Mouse (Mus musculus): ENCODE data around the gene Sh2d1b2. TPM values are rescaled to one million over a fixed set of nuclear protein-coding genes. Genes with fewer than 3 reads are reported as not detected.

Gene Sh2d1b2
- total and polyA plus RNA-seq, 2 experiments from 2014 or later = not detected

DNA sequence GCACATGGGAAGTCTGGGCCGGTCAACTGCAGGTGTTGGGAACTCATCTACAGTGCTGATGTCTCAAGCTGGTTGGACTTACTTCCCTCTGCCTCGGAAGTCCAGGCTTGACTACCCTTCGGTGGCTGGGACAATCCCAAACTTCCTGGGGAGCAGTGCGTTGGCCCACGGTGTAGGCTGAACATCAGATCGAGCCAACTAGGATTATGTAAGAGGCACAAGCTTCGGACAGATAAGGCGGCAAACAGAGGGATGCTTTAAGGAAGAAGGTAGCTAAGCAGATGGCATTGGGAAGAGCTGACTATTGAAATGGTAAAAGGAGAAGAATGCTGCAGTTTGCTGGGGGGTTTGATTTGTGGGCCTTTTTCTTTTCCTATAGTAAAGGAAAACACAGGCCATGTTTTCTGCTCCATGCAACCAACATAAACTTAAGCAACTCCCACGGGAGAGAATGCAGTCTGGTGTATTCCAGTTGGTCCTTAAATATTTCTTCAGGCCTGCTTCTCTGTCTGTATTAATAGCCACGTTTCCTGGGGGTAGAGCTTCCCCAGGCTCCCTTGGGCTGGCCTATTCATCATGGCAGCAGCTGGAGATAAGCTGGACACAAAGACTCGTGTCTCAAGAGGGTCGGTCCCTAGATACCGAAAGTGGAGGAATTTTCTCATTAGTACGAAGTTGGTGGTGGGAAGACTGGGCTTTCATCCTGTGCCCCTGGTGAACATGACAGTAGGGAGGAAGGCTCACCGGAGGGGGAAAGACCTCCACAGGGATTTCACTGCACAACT, 62.4 kb downstream of the Sh2d1b2 start:
- DNase-seq (ENCODE audit: low spot score) = no peak
- no peak for TF ChIP-seq CTCF (IDR thresholded peaks at IDR 0.05; ENCODE audit: low read depth)
- WGBS = 56% methylated on average over 15 of the region's 15 CpGs
- Histone ChIP-seq H3K9me3 (ENCODE audit: low read length) (no peaks in the 10 kb centered on the region), H3K36me3 (ENCODE audit: insufficient read depth, low read length) (no peaks in the 10 kb centered on the region), H3K4me3 (ENCODE audit: low read length) (no peak overlapping the region), H3K4me1 (ENCODE audit: insufficient read depth, low read length) (no peaks in the 10 kb centered on the region), H3K27me3 (ENCODE audit: insufficient read depth, low read length) (no peaks in the 10 kb centered on the region), H3K27ac (no peak overlapping the region), H3K9ac (replicated peaks; ENCODE audit: low read length) (no peak overlapping the region), H3K4me2 (ENCODE audit: low read depth, low read length) (no peak overlapping the region)
- ATAC-seq = no peak

DNA sequence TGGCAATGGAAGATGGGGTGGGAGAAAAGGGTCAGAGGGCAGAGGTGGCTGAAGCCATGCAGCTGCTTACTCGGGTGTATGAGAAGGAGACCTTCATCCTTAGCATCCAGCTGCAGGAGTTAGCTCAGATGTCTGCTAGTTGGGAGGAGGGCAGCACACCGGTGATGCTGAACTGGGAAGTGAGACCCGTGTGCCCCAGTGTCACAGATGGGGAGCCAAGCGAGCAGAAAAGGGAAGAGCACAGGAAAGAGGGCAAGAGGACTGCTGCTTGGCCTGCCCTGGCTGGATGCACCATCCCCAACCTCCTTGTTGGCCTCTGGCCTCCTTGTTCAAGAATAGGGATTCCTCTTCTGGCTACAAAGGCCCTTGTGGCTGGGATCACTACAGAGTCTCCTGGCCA, 66.9 kb downstream of the Sh2d1b2 start:
- Histone ChIP-seq H3K4me1 (ENCODE audit: insufficient read depth, low read length) (no peaks in the 10 kb centered on the region), H3K27me3 (ENCODE audit: insufficient read depth, low read length) (no peaks in the 10 kb centered on the region), H3K4me2 (ENCODE audit: low read depth, low read length) (no peak overlapping the region), H3K36me3 (ENCODE audit: insufficient read depth, low read length) (no peaks in the 10 kb centered on the region), H3K9me3 (ENCODE audit: low read length) (no peaks in the 10 kb centered on the region), H3K4me3 (ENCODE audit: low read length) (no peak overlapping the region), H3K27ac (no peak overlapping the region), H3K9ac (replicated peaks; ENCODE audit: low read length) (no peak overlapping the region)
- no peak for TF ChIP-seq CTCF (IDR thresholded peaks at IDR 0.05; ENCODE audit: low read depth)
- DNase-seq (ENCODE audit: low spot score) (no peak), ATAC-seq (no peak)
- 82% methylated on average over 4 of the region's 4 CpGs for WGBS

DNA sequence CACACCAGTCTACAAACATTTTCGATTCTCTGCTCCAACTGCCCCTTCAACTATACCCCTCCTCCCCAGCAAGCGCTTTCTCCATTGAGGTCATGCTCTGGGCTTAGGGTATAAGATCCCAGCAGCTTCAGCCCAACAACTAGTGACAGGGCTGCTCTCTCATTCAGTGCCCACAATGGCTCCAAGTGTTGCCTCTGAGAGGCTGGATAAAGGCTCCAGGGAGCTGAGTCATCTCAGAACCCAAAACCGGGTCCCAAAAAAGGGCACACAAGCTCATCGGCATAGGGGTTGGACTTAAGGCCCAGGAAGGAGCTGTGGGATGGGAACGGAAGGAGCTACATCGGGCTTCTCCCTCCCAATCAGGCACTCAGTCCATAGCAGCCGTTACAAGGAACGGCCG, 69.1 kb downstream of the Sh2d1b2 start:
- WGBS = 92% methylated on average over 9 of the region's 9 CpGs
- no peaks in the 10 kb centered on the region for H3K4me1 ChIP-seq (ENCODE audit: insufficient read depth, low read length)
- no peak overlapping the region for H3K27ac ChIP-seq
- DNase-seq (ENCODE audit: low spot score) (no peak), ATAC-seq (no peak)
- no peaks in the 10 kb centered on the region for H3K36me3 ChIP-seq (ENCODE audit: insufficient read depth, low read length)
- H3K4me3 ChIP-seq (ENCODE audit: low read length) = no peak overlapping the region
- no peak for TF ChIP-seq CTCF (IDR thresholded peaks at IDR 0.05; ENCODE audit: low read depth)
- no peaks in the 10 kb centered on the region for H3K27me3 ChIP-seq (ENCODE audit: insufficient read depth, low read length)
- H3K4me2 ChIP-seq (ENCODE audit: low read depth, low read length) = no peak overlapping the region
- H3K9me3 ChIP-seq (ENCODE audit: low read length) = no peaks in the 10 kb centered on the region
- no peak overlapping the region for H3K9ac ChIP-seq (replicated peaks; ENCODE audit: low read length)

DNA sequence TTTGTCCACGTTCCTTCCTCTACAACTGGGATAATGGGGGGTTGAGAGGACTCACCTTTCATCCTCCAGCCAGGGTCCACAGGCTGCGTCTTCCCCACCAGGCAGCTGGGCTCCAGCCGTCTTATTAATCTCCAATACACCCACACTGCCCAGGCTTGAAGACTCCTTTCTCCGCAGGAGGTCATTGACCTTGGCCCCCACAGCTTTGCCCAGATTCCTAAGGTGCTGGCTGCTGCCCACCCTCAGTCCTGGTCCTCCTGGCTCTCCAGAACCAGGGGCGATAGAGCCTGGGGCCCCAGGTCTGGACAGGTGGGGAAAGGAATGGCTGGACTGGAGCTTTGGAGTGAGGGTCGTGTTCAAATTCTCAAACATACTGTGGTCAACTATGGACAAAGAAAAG, 69.9 kb downstream of the Sh2d1b2 start:
- Histone ChIP-seq H3K4me2 (ENCODE audit: low read depth, low read length) (no peak overlapping the region), H3K27me3 (ENCODE audit: insufficient read depth, low read length) (no peaks in the 10 kb centered on the region), H3K4me1 (ENCODE audit: insufficient read depth, low read length) (no peaks in the 10 kb centered on the region), H3K9ac (replicated peaks; ENCODE audit: low read length) (no peak overlapping the region), H3K4me3 (ENCODE audit: low read length) (no peak overlapping the region), H3K36me3 (ENCODE audit: insufficient read depth, low read length) (no peaks in the 10 kb centered on the region), H3K27ac (no peak overlapping the region), H3K9me3 (ENCODE audit: low read length) (no peaks in the 10 kb centered on the region)
- TF ChIP-seq CTCF (IDR thresholded peaks at IDR 0.05; ENCODE audit: low read depth) = no peak
- ATAC-seq (no peak), DNase-seq (ENCODE audit: low spot score) (no peak)
- 77% methylated on average over 6 of the region's 6 CpGs for WGBS

DNA sequence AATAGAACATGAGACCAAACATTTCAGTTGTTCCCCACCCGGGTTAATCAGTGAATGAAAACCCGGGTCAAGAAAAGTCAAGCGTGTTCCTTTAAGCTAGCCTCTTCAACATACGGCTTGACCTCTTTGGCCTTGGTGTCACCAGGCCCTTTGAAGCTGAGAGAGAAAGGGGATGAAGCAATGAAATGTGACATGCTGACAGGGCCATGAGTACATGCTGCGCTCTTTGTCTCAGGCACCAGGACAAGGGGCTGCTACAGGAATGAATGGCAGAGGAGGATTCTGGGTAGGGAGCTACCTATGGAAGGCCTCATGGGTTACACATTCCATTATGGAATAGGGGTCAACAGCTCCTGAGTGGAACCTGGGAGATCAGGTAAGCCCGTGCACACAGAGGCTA, 70.6 kb downstream of the Sh2d1b2 start:
- H3K36me3 ChIP-seq (ENCODE audit: insufficient read depth, low read length) = no peaks in the 10 kb centered on the region
- H3K4me3 ChIP-seq (ENCODE audit: low read length) = no peak overlapping the region
- no peaks in the 10 kb centered on the region for H3K9me3 ChIP-seq (ENCODE audit: low read length)
- WGBS = 48% methylated on average over 6 of the region's 6 CpGs
- DNase-seq (ENCODE audit: low spot score) (no peak), ATAC-seq (no peak)
- no peaks in the 10 kb centered on the region for H3K4me1 ChIP-seq (ENCODE audit: insufficient read depth, low read length)
- H3K4me2 ChIP-seq (ENCODE audit: low read depth, low read length) = no peak overlapping the region
- H3K27me3 ChIP-seq (ENCODE audit: insufficient read depth, low read length) = no peaks in the 10 kb centered on the region
- no peak overlapping the region for H3K9ac ChIP-seq (replicated peaks; ENCODE audit: low read length)
- H3K27ac ChIP-seq = no peak overlapping the region
- TF ChIP-seq CTCF (IDR thresholded peaks at IDR 0.05; ENCODE audit: low read depth) = no peak

Other genes starting within 250 kb of the Sh2d1b2 start
- gene Ddr2, start 122.0 kb upstream of the Sh2d1b2 start, total RNA-seq (2014; rRNA removed) = 5.4 and 8.5 TPM in 2 replicates
- 9.6 and 9.9 TPM in 2 replicates for gene Ddr2, start 122.0 kb upstream of the Sh2d1b2 start, polyA plus RNA-seq (2015; fragmentation: Nextera tagmentation; extraction: Ambion mirVana)
- 38.1 and 46.7 TPM in 2 replicates for gene Uap1, start 57.8 kb upstream of the Sh2d1b2 start, total RNA-seq (2014; rRNA removed)
- 52.6 and 54.7 TPM in 2 replicates for gene Uap1, start 57.8 kb upstream of the Sh2d1b2 start, polyA plus RNA-seq (2015; fragmentation: Nextera tagmentation; extraction: Ambion mirVana)
- gene Uhmk1, start 17.4 kb upstream of the Sh2d1b2 start, total RNA-seq (2014; rRNA removed) = 45.1 and 45.6 TPM in 2 replicates
- gene Uhmk1, start 17.4 kb upstream of the Sh2d1b2 start, polyA plus RNA-seq (2015; fragmentation: Nextera tagmentation; extraction: Ambion mirVana) = 7.0 and 8.0 TPM in 2 replicates
- not detected in 2 replicates for gene Sh2d1b1, start 44.6 kb downstream of the Sh2d1b2 start, total RNA-seq (2014; rRNA removed)
- gene Sh2d1b1, start 44.6 kb downstream of the Sh2d1b2 start, polyA plus RNA-seq (2015; fragmentation: Nextera tagmentation; extraction: Ambion mirVana) = 0.14 TPM in 1 of 2 replicates, not detected in the other
- gene Gm7694, start 73.6 kb downstream of the Sh2d1b2 start, total RNA-seq (2014; rRNA removed) = 1.8 and 3.2 TPM in 2 replicates
- 1.0 and 1.2 TPM in 2 replicates for gene Gm7694, start 73.6 kb downstream of the Sh2d1b2 start, polyA plus RNA-seq (2015; fragmentation: Nextera tagmentation; extraction: Ambion mirVana)
- not detected in 2 replicates for gene Spata46, start 76.1 kb downstream of the Sh2d1b2 start, total RNA-seq (2014; rRNA removed)
- gene Spata46, start 76.1 kb downstream of the Sh2d1b2 start, polyA plus RNA-seq (2015; fragmentation: Nextera tagmentation; extraction: Ambion mirVana) = 0.24 and 0.39 TPM in 2 replicates

Data from hindbrain, postnatal 0 days (tissue).